Mouse (Mus musculus) bone marrow, adult 2 months (tissue): ENCODE data around the gene Rad18. TPM values are rescaled to one million over a fixed set of nuclear protein-coding genes. Genes with fewer than 3 reads are reported as not detected.
A peak's percentile ranks its signal among the peaks of the same experiment; 100 is the strongest.

Experiments used
- H3K27ac ChIP-seq: fragments of 200-500 bp; 2 replicates; pipeline ENCODE4 v1.5.1; 2012; ENCODE audit warnings: low read depth, mild to moderate bottlenecking, control low read depth, inconsistent platforms, low read length; ENCODE audit not compliant: control insufficient read depth, poor library complexity, insufficient read depth
- H3K4me1 ChIP-seq: fragments of 200-500 bp; 2 replicates; pipeline ENCODE4 v1.6.1; 2011; ENCODE audit warnings: low read length; ENCODE audit not compliant: control insufficient read depth, insufficient read depth
- H3K4me3 ChIP-seq: fragments of 200-500 bp; replicated peaks from 2 replicates; pipeline ENCODE3; 2011; ENCODE audit warnings: mild to moderate bottlenecking, low read depth, low read length, control low read depth; ENCODE audit not compliant: control insufficient read depth
- CTCF ChIP-seq: fragments of 200-500 bp; IDR thresholded peaks from 2 replicates; pipeline ENCODE4 v1.5.1; 2011; ENCODE audit warnings: low read length, control low read depth; ENCODE audit not compliant: control insufficient read depth, insufficient read depth
- POLR2A ChIP-seq: fragments of 200-500 bp; IDR thresholded peaks from 2 replicates; pipeline ENCODE4 v1.6.1; 2011; ENCODE audit warnings: low read depth, mild to moderate bottlenecking, control low read depth, low read length, borderline replicate concordance; ENCODE audit not compliant: control insufficient read depth
- WGBS: fragments of 180-500 bp; shearing (Covaris S2); methylation state at CpG from one replicate; pipeline ENCODE4 v1.1.7; 2018; 5-methylcytosine and 5-hydroxymethylcytosine counted together
- polyA plus RNA-seq: library from polyadenylated mRNA; stranded (reverse); fragments of >200 nt; gene quantifications from 2 replicates; pipeline ENCODE4 v1.2.4, GENCODE M21; 2011; ENCODE audit warnings: low replicate concordance; ENCODE audit not compliant: missing spikeins, insufficient read depth, insufficient read length

Rad18 gene
- 12.2 and 13.1 TPM in 2 replicates for polyA plus RNA-seq

GRCm38 (mm10) chr6:112696056-112696950 is at the start of gene Rad18:
Gene Rad18, minus strand, starts transcription at chr6:112696686.
- peak within 1 kb of the TSS; percentile 76 for H3K4me3 ChIP-seq
- WGBS: under 1% methylated on average over 77 of the region's 77 CpGs
- no peaks in the 10 kb centered on the region; the same call in 1 of the 2 replicates for H3K4me1 ChIP-seq
- no peak for TF ChIP-seq CTCF
- TF ChIP-seq POLR2A: peak; percentile 76; the same call in 1 of the 2 replicates
- H3K27ac ChIP-seq: peak within 1 kb of the TSS; percentile 90

GRCm38 (mm10) chr6:112742297-112742696 is 45.8 kb upstream of the Rad18 start:
- no peak overlapping the region for H3K4me3 ChIP-seq
- peaks cover 2% of the 10 kb centered on the region; the same call in 1 of the 2 replicates for H3K4me1 ChIP-seq
- WGBS: 83% methylated on average over 2 of the region's 2 CpGs
- no peak for TF ChIP-seq CTCF
- TF ChIP-seq POLR2A: no peak
- H3K27ac ChIP-seq: no peak overlapping the region

- H3K27ac ChIP-seq: no peak overlapping the region
- WGBS: 78% methylated on average over 5 of the region's 5 CpGs
- H3K4me3 ChIP-seq: no peak overlapping the region
- peaks cover 2% of the 10 kb centered on the region; the same call in 1 of the 2 replicates for H3K4me1 ChIP-seq
- TF ChIP-seq CTCF: no peak
- no peak for TF ChIP-seq POLR2A
Measured at GRCm38 (mm10) chr6:112741766-112742165, 45.3 kb upstream of the Rad18 start.

GRCm38 (mm10) chr6:112739635-112740034 is 43.1 kb upstream of the Rad18 start:
- no peak overlapping the region for H3K27ac ChIP-seq
- 92% methylated on average over 3 of the region's 3 CpGs for WGBS

GRCm38 (mm10) chr6:112738924-112739323 is 42.4 kb upstream of the Rad18 start:
- TF ChIP-seq CTCF: no peak
- no peak for TF ChIP-seq POLR2A
- Histone ChIP-seq H3K4me3 (no peak overlapping the region), H3K4me1 (peaks cover 2% of the 10 kb centered on the region; the same call in 1 of the 2 replicates), H3K27ac (peak overlapping the region; percentile 50; the same call in 1 of the 2 replicates)
- 36% methylated on average over 6 of the region's 6 CpGs for WGBS

More at GRCm38 (mm10) chr6:112739635-112740034, 43.1 kb upstream of the Rad18 start:
- TF ChIP-seq POLR2A (no peak), CTCF (no peak)
- no peak overlapping the region for H3K4me3 ChIP-seq
- H3K4me1 ChIP-seq: peaks cover 2% of the 10 kb centered on the region; the same call in 1 of the 2 replicates

GRCm38 (mm10) chr6:112736471-112736870 is 40.0 kb upstream of the Rad18 start:
- TF ChIP-seq POLR2A (no peak), CTCF (no peak)
- H3K4me3 ChIP-seq: no peak overlapping the region
- peaks cover 2% of the 10 kb centered on the region; the same call in 1 of the 2 replicates for H3K4me1 ChIP-seq
- H3K27ac ChIP-seq: no peak overlapping the region
- WGBS: 80% methylated on average over 3 of the region's 3 CpGs

GRCm38 (mm10) chr6:112735054-112735453 is 38.6 kb upstream of the Rad18 start:
- no peak for TF ChIP-seq CTCF
- TF ChIP-seq POLR2A: no peak
- Histone ChIP-seq H3K4me3 (no peak overlapping the region), H3K27ac (no peak overlapping the region), H3K4me1 (peaks cover 2% of the 10 kb centered on the region; the same call in 1 of the 2 replicates)
- 85% methylated on average over 2 of the region's 2 CpGs for WGBS

GRCm38 (mm10) chr6:112733942-112734341 is 37.5 kb upstream of the Rad18 start:
- H3K27ac ChIP-seq: no peak overlapping the region
- WGBS: 83% methylated on average over 5 of the region's 5 CpGs
- H3K4me3 ChIP-seq: no peak overlapping the region
- H3K4me1 ChIP-seq: no peaks in the 10 kb centered on the region; the same call in 1 of the 2 replicates
- no peak for TF ChIP-seq CTCF
- TF ChIP-seq POLR2A: no peak

GRCm38 (mm10) chr6:112732434-112732833 is 35.9 kb upstream of the Rad18 start:
- no peak overlapping the region for H3K27ac ChIP-seq
- 89% methylated on average over 3 of the region's 3 CpGs for WGBS
- H3K4me3 ChIP-seq: no peak overlapping the region

More at GRCm38 (mm10) chr6:112732434-112732833, 35.9 kb upstream of the Rad18 start:
- H3K4me1 ChIP-seq: no peaks in the 10 kb centered on the region
- TF ChIP-seq CTCF: peak; percentile 28; the same call in 1 of the 2 replicates
- TF ChIP-seq POLR2A: no peak
